Mouse (Mus musculus): ENCODE results near the gene Bpnt1. TPM values are rescaled to one million over a fixed set of nuclear protein-coding genes. Genes with fewer than 3 reads are reported as not detected.
"Not testable (repeated sequence)": the region's sequence is repeated elsewhere in the genome, so short reads cannot be mapped to it uniquely, and the experiment has no call there.

Gene Bpnt1
- total RNA-seq, 2 experiments from 2014 or later = 14.7 to 23.0 TPM

DNA sequence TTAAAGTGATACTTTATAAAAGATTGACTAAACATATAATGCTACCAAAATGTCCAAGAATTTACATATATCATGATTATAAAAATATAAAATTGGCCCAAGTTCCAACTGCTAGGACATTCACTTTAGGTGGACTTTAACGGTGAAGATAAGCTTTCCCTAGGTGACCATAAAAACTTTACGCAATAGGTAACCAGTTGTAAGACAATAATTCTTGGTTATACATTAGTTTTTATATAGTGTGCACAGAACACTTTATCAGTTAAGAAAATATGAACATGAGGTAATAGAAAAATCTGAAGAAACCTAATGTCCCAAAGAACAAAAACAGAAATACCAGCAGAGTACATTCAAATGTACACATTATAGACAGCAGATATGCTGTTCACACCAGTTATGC is 23.6 kb upstream of the Bpnt1 start:
- DNase-seq = no peak
- H3K4me3 ChIP-seq = no peak overlapping the region
- peak overlapping the region; percentile 71 for H3K27ac ChIP-seq
- intact Hi-C loops (cut with DNase I) = no loop called here
- no peak for TF ChIP-seq CTCF (IDR thresholded peaks at IDR 0.05)

DNA sequence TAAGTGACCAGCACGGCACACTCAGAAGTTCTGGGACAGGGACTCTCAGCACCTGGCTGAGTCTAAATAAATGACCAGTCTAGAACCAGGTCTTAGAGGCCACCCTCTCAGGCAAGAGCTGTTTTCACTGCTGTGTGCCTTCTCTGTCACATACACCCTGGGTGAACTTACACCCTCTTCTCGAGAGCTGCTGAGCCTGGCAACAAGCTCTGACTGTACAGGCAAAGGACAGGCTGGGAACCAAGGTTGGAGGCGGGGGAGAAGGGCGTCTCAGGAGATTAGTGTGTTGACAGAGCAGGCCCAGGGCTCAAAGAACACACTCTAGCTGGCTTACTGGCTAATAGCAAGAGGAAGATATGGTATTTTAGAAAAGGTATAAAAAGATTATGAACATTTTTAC is 23.0 kb upstream of the Bpnt1 start:
- intact Hi-C loops (cut with DNase I) = no loop called here
- H3K27ac ChIP-seq = peak overlapping the region; percentile 71
- peak; percentile 72 for DNase-seq

DNA sequence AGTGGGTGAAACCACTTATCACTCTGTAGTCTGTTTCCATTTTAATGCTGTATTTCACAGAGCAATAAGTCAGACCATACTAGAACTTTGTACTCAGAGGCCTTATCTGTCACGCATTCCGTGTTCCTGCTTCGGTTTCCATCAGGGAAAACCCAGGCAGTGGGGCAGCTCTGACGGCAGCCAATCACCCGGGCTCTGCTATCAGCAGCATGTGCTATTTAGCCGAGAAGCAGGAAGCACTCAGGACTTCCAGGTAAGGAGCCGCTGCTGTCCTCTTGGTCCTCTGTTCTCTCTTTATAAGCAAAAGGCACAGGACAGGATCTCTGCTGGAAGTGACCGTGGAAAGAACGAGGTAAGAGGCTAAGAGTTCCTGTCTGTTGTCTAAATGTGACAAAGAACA is 20.0 kb upstream of the Bpnt1 start:
- no peak overlapping the region for H3K27ac ChIP-seq
- DNase-seq = no peak
- no peak for TF ChIP-seq CTCF (IDR thresholded peaks at IDR 0.05)
- H3K4me3 ChIP-seq = no peak overlapping the region
- intact Hi-C loops (cut with DNase I) = no loop called here

More for the DNA sequence above, 23.0 kb upstream of the Bpnt1 start:
- no peak for TF ChIP-seq CTCF (IDR thresholded peaks at IDR 0.05)
- H3K4me3 ChIP-seq = peak overlapping the region; percentile 5

DNA sequence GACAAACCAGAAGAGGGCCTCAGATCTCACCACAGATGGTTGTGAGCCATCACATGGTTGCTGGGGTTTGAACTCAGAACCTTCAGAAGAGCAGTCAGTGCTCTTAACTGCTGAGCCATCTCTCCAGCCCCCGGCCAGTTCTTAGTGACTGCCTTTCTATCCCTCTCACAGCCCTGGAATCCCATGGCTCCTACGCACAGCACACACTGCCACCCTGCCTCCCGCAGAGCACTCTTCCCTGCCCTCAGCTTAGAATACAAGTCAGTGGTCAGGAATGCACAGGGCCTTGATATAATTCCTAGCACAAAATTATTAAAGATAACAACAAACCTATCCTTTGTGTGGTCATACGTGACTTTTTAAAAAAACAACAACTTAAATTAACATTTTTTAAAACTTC is 17.4 kb upstream of the Bpnt1 start:
- intact Hi-C loops (cut with DNase I) = no loop called here
- no peak overlapping the region for H3K4me3 ChIP-seq
- DNase-seq = no peak
- no peak for TF ChIP-seq CTCF (IDR thresholded peaks at IDR 0.05)
- no peak overlapping the region for H3K27ac ChIP-seq

DNA sequence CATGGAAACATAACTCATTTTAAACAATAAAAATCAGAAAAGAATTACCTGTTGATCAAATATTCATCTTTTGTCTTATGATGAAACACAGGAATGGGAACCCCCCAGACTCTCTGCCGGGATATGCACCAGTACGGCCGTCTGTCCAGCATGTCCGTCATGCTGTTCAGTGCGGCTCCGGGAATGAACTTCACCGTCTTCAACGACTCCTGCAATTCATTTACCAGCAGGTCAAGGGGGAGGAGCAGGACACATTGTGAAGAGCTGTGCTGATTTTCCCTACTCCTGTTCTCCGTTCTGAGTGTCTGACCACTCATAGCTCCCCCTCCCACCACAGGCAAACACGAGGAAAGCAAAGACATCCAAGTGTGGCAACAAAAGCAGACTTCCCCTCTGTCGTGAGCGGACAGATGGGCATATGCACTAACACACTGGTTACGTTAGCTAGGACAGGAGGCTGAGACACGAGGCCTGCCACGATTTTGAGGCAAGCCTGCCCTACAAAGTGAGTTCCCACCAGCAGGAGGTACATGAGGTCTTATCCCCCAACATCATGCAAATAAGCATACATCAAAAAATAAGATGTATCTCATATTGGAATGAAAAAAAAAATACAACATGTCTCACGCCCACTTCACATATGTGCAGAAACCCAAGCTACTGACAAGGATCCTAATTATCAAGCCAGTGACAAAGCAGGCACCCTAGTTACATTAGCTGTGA is 15.9 kb upstream of the Bpnt1 start:
- Histone ChIP-seq H3K4me3 (no peak overlapping the region), H3K27ac (no peak overlapping the region)
- intact Hi-C loops (cut with DNase I) = no loop called here
- DNase-seq = no peak
- no peak for TF ChIP-seq CTCF (IDR thresholded peaks at IDR 0.05)

DNA sequence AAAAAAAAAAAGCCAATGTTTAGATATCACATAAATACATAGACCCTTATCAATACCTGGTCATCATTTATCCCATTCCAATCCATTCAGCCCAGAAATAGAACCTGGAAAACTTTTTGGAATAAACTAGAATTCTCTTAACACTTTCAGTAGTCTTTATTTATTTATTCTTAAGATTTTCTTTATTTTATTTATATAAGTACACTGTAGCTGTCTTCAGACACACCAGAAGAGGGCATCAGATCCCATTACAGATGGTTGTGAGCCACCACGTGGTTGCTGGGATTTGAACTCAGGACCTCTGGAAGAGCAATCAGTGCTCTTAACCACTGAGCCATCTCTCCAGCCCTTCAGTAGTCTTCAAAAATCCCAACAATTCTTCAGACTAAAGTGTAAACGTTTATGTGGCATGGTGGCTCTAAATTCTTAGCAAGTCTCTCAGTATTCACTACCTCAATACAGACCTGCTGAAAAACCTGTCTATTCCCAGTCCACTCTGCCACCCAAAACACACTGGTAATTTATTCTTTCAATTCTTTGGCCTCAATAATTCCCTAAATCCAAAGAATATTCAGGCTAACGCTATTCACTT is 4.1 kb upstream of the Bpnt1 start:
- intact Hi-C loops (cut with DNase I) = loop anchor here (2.0 kb wide), 1 partner anchor 35 kb away; the partner anchor contains the start of gene Eprs
- DNase-seq = not testable (repeated sequence)
- peak; percentile 3; the same call in 1 of the 2 replicates for TF ChIP-seq CTCF (IDR thresholded peaks at IDR 0.05)
- peak overlapping the region; percentile 99 for H3K27ac ChIP-seq
- peak overlapping the region; percentile 92 for H3K4me3 ChIP-seq

DNA sequence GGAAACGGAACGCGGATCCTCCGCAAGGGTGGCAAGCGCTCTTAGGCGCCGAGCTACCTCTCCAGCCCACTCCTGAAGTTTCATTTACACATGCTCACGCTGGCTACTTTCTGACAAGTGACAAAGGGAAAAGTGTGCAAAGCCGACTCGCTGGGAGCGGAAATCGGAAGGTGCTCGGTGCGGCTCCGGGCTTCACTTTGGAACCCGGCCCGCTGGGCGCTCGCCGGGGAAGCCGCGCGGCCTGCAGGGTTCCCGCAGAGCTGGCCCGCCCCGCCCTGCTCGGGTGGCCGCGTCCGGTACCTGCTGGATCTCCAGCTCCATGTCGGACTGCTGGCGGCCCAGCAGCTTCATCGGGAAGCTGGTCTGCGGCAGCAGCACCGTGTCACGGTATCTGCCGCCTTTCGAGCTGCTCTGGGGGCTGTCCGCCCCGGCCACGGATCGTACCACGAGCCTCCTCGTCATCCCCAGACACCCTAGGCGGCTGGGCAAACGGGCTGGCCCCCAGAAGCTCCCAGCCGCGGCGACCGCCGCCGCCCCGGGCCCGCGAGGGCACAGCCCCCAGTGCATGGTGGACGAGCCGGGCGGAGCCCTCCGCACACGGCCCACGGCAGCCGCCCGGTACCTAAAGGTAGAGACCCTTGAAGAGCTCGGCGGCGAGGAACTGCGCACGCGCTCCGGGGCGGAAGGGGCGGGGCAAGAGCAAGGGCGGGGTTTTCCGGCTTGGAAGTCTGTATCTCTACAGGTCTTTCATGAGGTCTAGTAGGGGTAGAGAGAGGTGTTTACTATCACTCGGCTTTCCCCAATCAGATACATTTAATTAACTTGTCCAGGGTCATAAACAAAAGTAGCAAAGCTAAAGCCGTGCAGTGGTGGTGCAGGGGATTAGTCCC is 3.0 kb upstream of the Bpnt1 start, which contains the start of gene Iars2:
Gene Iars2, minus strand, starts transcription at position 676 of the 890 bp plus-strand sequence.
- no peak for TF ChIP-seq CTCF (IDR thresholded peaks at IDR 0.05)
- Histone ChIP-seq H3K4me3 (peak within 1 kb of the TSS; percentile 92), H3K27ac (peak within 1 kb of the TSS; percentile 99)
- intact Hi-C loops (cut with DNase I) = loop anchor here (2.0 kb wide), 1 partner anchor 34 kb away; the partner anchor contains the start of gene Eprs
- DNase-seq = peak; percentile 91

DNA sequence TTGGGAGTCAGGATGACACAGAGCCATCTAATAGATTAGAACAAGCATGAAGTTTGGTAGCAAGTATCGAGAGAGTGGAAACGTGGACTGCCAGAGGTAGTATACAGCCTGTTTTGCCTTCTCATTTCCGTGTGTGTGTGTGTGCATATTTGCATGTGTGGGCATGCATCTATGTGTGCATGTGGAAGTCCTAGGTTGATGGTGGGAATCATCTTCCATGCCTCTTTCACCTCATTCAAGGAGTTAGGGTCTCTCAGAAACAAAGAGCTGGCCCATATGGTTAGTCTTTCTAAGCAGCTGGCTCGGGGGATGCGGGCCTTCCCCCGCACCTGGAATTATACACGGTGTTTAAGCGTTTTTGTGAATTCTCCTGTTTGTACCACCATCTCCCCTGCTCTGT is 2.1 kb upstream of the Bpnt1 start:
- Histone ChIP-seq H3K4me3 (no peak overlapping the region), H3K27ac (peak overlapping the region; percentile 99)
- intact Hi-C loops (cut with DNase I) = loop anchor here (2.0 kb wide), 1 partner anchor 33 kb away; the partner anchor contains the start of gene Eprs
- TF ChIP-seq CTCF (IDR thresholded peaks at IDR 0.05) = no peak
- no peak for DNase-seq

DNA sequence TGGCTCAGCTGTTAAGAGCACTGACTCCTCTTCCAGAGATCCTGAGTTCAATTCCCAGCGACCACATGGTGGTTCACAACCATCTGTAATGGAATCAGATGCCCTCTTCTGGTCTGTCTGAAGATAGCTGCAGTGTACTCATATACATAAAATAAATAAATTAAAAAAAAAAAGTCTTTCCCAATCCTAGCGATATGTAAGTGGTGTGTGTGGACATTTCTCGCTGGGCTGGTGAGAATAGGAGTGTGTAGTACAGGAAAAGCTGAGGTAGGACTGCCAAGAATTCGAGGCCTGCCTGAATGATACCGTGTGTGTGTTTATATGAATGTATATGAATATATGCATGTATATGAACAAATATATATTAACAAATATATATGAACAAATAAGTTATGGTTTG is 585 bp upstream of the Bpnt1 start:
- TF ChIP-seq CTCF (IDR thresholded peaks at IDR 0.05) = no peak
- H3K27ac ChIP-seq = peak overlapping the region; percentile 90
- no peak for DNase-seq
- intact Hi-C loops (cut with DNase I) = no loop called here
- peak overlapping the region; percentile 72 for H3K4me3 ChIP-seq

DNA sequence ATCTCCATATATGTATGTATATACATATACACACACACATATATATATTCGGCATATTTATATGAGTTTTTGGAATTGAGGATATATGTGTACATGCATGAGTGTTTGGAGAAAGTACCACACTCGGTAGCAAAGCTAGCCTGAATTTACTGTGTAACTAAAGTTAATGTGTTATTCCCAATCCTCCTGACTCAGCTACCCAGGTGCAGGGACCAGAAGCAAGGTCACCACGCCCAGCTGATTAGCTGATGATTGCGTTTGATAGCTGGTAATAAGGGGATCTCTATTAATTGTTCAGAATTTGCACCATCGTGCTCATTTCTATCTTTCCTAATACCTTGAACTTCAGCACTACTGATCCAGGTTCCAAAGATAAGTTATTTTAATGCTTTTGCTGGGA is 1.7 kb downstream of the Bpnt1 start:
- intact Hi-C loops (cut with DNase I) = no loop called here
- DNase-seq = no peak
- TF ChIP-seq CTCF (IDR thresholded peaks at IDR 0.05) = no peak
- Histone ChIP-seq H3K27ac (peak overlapping the region; percentile 78), H3K4me3 (peak overlapping the region; percentile 72)

DNA sequence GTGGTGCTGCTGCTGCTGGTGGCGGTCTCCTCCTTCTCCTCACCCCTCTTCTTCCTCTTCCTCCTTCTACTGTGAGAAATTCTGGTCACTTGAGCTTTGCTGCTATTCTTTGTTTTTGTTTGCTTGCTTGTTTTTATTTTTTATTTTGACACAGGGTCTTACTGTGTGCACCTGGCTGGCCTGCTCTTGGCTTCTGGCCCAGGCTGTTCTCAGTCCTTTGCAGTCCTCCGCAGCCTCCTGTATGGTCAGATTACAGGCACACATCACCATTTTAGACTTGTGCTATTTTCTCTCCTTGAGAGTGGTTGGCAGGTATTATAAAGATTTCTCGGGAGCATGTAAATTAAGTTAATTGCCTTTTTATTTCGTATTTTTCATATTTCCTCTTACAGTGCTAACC is 2.2 kb downstream of the Bpnt1 start:
- intact Hi-C loops (cut with DNase I) = no loop called here
- Histone ChIP-seq H3K27ac (peak overlapping the region; percentile 78), H3K4me3 (peak overlapping the region; percentile 72)
- TF ChIP-seq CTCF (IDR thresholded peaks at IDR 0.05) = no peak
- DNase-seq = peak; percentile 52

DNA sequence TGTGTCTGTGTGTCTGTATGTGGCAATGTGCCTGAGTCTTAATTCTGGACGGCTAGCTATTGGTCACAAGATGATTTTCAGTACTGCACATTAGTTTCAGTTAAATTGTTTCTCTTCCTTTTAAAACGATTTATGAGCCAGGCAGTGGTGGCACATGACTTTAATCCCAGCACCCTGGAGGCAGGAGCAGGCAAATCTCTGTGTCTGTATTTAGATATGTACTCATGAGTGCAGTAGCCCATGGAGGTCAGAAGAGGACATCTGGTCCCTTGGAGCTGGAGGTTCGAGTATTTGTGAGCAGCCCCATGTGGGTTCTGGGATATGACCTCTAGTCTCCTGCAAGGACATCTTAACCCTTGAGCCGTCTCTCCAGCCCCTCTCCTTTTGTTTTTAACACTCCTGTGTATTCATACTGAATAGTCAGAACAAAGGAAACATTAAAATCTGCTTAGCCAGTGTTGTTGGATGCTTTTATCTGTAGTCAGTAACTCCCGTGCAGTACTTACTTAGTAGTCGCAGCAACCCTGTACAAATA is 3.3 kb downstream of the Bpnt1 start:
- no peak for DNase-seq
- intact Hi-C loops (cut with DNase I) = no loop called here
- H3K4me3 ChIP-seq = peak overlapping the region; percentile 72; the same call in 1 of the 2 replicates
- TF ChIP-seq CTCF (IDR thresholded peaks at IDR 0.05) = no peak
- H3K27ac ChIP-seq = peak overlapping the region; percentile 78
